Mouse (Mus musculus) MEL (cell line): ENCODE data around the gene Slc10a6.

ENCODE experiments used
- CTCF ChIP-seq, 3 experiments: IDR thresholded peaks in 2 of 3; conservative IDR thresholded peaks in 1 of 3; 2 replicates each; pipeline ENCODE4 v1.5.1; 2011 to 2012; ENCODE audit warnings: low read length in 3 of 3, low read depth in 2 of 3, mild to moderate bottlenecking in 2 of 3, improper control_type of control experiment in 1 of 3, inconsistent platforms in 1 of 3, mixed read lengths in 1 of 3, moderate library complexity in 1 of 3; ENCODE audit not compliant: control insufficient read depth in 1 of 3, insufficient read depth in 1 of 3, poor library complexity in 1 of 3, severe bottlenecking in 1 of 3
- GATA1 ChIP-seq: IDR thresholded peaks from 2 replicates; pipeline ENCODE4 v1.6.1; 2011; ENCODE audit warnings: low read depth, low read length, improper control_type of control experiment
- KAT2A ChIP-seq: conservative IDR thresholded peaks from 2 replicates; pipeline ENCODE4 v1.6.1; 2012; ENCODE audit warnings: low read depth, low read length, improper control_type of control experiment, inconsistent platforms
- MXI1 ChIP-seq: IDR thresholded peaks from 2 replicates; pipeline ENCODE4 v1.6.1; 2011; ENCODE audit warnings: mild to moderate bottlenecking, low read depth, low read length, improper control_type of control experiment
- MYB ChIP-seq: IDR thresholded peaks from 2 replicates; pipeline ENCODE4 v1.6.1; 2011; ENCODE audit warnings: mild to moderate bottlenecking, low read depth, low read length, improper control_type of control experiment
- NRF1 ChIP-seq: IDR thresholded peaks from 2 replicates; pipeline ENCODE4 v1.6.1; 2014; ENCODE audit warnings: low read depth, mild to moderate bottlenecking, inconsistent platforms, low read length, improper control_type of control experiment, moderate library complexity; ENCODE audit not compliant: poor library complexity, insufficient read depth, severe bottlenecking
- POLR2A ChIP-seq, 2 experiments: IDR thresholded peaks; 2 replicates each; pipeline ENCODE4 v1.6.1; 2011 to 2012; ENCODE audit warnings: low read length in 2 of 2, mild to moderate bottlenecking in 2 of 2, control low read depth in 1 of 2, improper control_type of control experiment in 1 of 2, low read depth in 1 of 2, moderate library complexity in 1 of 2; ENCODE audit not compliant: control insufficient read depth in 1 of 2, insufficient read depth in 1 of 2, poor library complexity in 1 of 2
- USF2 ChIP-seq, 2 experiments: IDR thresholded peaks; 2 replicates each; pipeline ENCODE4 v1.6.1; 2011 to 2012; ENCODE audit warnings: improper control_type of control experiment in 2 of 2, low read length in 2 of 2, borderline replicate concordance in 1 of 2, inconsistent platforms in 1 of 2, low read depth in 1 of 2, mild to moderate bottlenecking in 1 of 2; ENCODE audit not compliant: insufficient read depth in 1 of 2
- ZC3H11A ChIP-seq: IDR thresholded peaks from 2 replicates; pipeline ENCODE4 v1.6.1; 2012; ENCODE audit warnings: low read depth, mild to moderate bottlenecking, inconsistent platforms, low read length, improper control_type of control experiment

DNA sequence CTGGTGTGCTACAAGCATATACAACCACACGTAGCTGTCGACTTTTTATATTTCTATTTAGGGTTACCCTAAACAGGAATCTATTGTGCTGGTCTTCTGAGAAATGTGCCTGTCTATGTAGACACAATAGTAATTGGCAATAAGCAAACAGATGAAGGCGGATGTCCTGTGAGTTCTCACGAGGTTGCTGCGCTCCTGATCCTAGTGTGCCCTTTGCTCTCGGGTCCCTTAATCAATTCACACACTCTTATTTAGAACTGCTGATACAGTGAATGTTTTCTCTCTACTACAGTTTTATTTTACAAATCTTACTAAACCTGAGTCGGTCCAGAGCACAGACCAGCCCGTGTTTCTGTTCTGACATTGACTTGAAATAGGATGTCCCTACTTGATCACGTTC lies 68.7 kb downstream of the Slc10a6 start:
- TF ChIP-seq ZC3H11A (no peak), POLR2A (IDR thresholded peaks at IDR 0.05; ENCODE audit: control insufficient read depth in 1 of 2, insufficient read depth in 1 of 2, low read depth in 1 of 2, low read length in 2 of 2, poor library complexity in 1 of 2) (no peak), NRF1 (no peak), USF2 (IDR thresholded peaks at IDR 0.05; ENCODE audit: borderline replicate concordance in 1 of 2, insufficient read depth in 1 of 2, low read depth in 1 of 2, low read length in 2 of 2) (no peak), MXI1 (no peak), MYB (no peak), CTCF (IDR thresholded peaks at IDR 0.05 in 2 of 3, conservative IDR thresholded peaks at IDR 0.05 in 1 of 3; ENCODE audit: control insufficient read depth in 1 of 3, insufficient read depth in 1 of 3, low read depth in 2 of 3, low read length in 3 of 3, poor library complexity in 1 of 3, severe bottlenecking in 1 of 3) (no peak), KAT2A (no peak), GATA1 (no peak)
